Mouse (Mus musculus) G1E (cell line): ENCODE measurements around the gene Paqr6.

ENCODE experiments used
- CTCF ChIP-seq: IDR thresholded peaks from 2 replicates; pipeline ENCODE4 v1.5.1; 2012; ENCODE audit warnings: low read depth, low read length, inconsistent platforms, mixed read lengths
- GATA1 ChIP-seq: IDR thresholded peaks from 2 replicates; pipeline ENCODE4 v1.6.1; 2012; ENCODE audit warnings: borderline replicate concordance, low read length, inconsistent platforms, mixed read lengths
- GATA2 ChIP-seq: IDR thresholded peaks from 2 replicates; pipeline ENCODE4 v1.6.1; 2012; ENCODE audit warnings: low read depth, low read length, inconsistent platforms, borderline replicate concordance
- POLR2AphosphoS5 ChIP-seq: IDR thresholded peaks from 2 replicates; pipeline ENCODE4 v1.6.1; 2012; ENCODE audit warnings: low read depth, low read length, inconsistent platforms; ENCODE audit not compliant: insufficient replicate concordance
- TAL1 ChIP-seq: conservative IDR thresholded peaks from 2 replicates; pipeline ENCODE4 v1.6.1; 2012; ENCODE audit warnings: low read depth, low read length, inconsistent platforms, mixed read lengths

- TF ChIP-seq CTCF (no peak), GATA2 (no peak), POLR2AphosphoS5 (no peak), GATA1 (no peak), TAL1 (no peak)
Measured at GRCm38 (mm10) chr3:88384364-88384763, 20.0 kb downstream of the Paqr6 start, which contains the start of gene Bglap.
